Mouse (Mus musculus) cerebellum, adult 18-20 months (tissue): Measurements from ENCODE around the gene Gm7970.
"Not testable (repeated sequence)": the region's sequence is repeated elsewhere in the genome, so short reads cannot be mapped to it uniquely, and the experiment has no call there.

Experiments used
- DNase-seq, 2 experiments: peaks; one replicate each; pipeline ENCODE4 v3.0.0; 2021

Gm7970 gene

DNA sequence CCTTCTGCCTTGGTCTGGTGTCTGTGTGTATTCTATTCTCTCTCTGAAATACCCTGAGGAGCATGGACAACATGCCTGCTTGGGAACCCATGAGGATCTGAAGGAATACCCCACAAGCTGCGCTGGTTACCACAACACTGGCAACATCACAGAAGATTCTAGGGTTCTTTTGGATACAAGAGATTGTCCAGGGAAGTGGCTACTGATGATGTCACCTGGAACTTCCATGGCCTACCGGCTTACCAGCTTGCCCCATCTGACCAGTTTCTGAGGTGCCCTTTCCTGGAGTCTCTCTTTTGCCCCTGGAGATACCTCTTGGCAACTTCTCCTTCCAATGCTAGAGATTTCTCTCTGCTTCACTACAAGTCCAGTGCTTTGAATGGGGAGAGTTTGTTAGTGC is at the start of gene Gm7970:
TSS of gene Gm7970 (minus strand) at position 101 of the 400 bp plus-strand sequence.
- DNase-seq, result not testable (repeated sequence)

GRCm38 (mm10) chr14:41600935-41601334 is 45.6 kb upstream of the Gm7970 start:
- not testable (repeated sequence) for DNase-seq

GRCm38 (mm10) chr14:41586346-41586745 is 31.0 kb upstream of the Gm7970 start:
- DNase-seq, result not testable (repeated sequence)

DNA sequence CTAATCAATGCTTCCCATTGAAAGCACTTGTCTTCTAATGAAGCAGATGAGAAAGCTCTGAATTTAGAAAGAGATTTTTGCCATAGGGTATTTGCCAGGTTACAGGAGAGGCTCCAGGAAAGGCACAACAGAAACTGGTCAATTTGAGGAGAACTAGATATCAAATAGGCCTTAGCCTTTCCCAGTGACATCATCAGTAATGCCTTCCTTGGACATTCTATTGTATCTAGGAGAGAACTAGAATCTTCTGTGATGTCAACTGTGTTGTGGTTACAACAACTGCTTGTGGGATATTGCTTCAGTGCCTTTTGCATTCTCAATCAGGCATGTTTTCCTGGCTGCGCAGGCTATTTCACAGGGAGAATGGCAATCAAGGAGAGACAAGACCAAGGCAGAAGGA is 17.5 kb upstream of the Gm7970 start, which contains the start of gene 1700049E17Rik2:
TSS of gene 1700049E17Rik2 (plus strand) at position 301 of the 400 bp plus-strand sequence.
- not testable (repeated sequence) for DNase-seq

DNA sequence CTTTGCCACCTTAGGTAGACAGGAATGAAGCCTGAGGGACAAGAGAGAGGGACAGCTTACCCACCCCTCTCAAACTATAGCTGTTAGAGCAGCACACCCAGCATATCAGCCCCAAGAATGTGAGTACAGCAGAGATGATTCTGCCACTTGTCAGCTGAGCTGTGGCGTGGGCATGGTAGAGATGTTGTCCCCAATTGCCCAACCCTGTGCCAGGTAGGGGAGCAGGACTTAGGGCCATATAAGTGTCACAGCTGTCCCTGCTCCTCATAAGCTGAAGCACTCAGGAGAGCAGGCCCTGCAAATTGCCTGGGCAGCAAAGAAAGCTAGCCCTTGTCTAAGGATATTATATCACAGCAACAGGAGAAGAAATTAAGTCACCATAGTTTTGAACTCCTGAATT is 30.7 kb downstream of the Gm7970 start:
- not testable (repeated sequence) for DNase-seq

GRCm38 (mm10) chr14:41520683-41521082 is 34.7 kb downstream of the Gm7970 start:
- DNase-seq, result not testable (repeated sequence)
